8 mouse cellular contexts compared by ENCODE assay signal in the genomic region with DNA sequence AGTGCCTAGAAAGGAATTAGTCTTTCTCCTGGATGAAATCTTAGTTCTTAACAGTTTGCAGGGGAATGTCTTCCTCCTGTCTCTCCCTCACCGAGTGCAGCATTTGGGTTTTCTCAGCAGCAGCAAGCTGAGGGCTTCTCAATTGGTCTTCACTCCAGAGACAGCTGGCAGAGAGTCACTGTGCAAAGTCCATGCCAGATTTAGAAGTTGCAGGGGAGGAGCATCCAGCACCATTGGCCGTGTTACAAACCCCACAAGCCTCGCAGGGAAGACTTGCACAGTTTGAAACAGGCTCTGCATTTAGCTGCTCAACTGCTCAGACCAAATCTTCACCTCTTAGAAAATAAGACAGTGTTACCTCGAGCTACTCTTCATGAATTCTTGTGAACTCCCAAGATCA.
DNase-seq lines count a peak whose midpoint lies in the region.

No protein-coding gene starts in this region.

- intact Hi-C loops in left cerebral cortex, postnatal 14 days (cut with DNase I), result loop anchor here (10.0 kb wide), 1 partner anchor 119 kb away; no protein-coding TSS in a partner anchor

- peak; percentile 6 for DNase-seq in adrenal gland, adult 2 months
- DNase-seq in adrenal gland, adult 8-10 months, result no peak
- peak; percentile 8 for DNase-seq in urinary bladder, postnatal 25 days (ENCODE audit: low spot score)
- DNase-seq in urinary bladder, adult 2 months (ENCODE audit: low spot score), result no peak
- DNase-seq in kidney, adult 9 months, result peak; percentile 87
- peak; percentile 86 to 94 for DNase-seq in left cerebral cortex, postnatal 14 days (ENCODE audit: low spot score in 2 of 2)
- DNase-seq in right cerebral cortex, postnatal 36 days (ENCODE audit: low spot score in 2 of 2), result peak; percentile 81 to 92
- no peak for DNase-seq in spleen, postnatal 4 days (ENCODE audit: low spot score in 2 of 2)

Comparison
In these comparisons a context has a peak if more than half of its experiments do, and no peak if none do; other contexts are left out.
1. DNase-seq: peak in adrenal gland, adult 2 months (single experiment), urinary bladder, postnatal 25 days (single experiment), kidney, adult 9 months (single experiment), left cerebral cortex, postnatal 14 days (2 of 2) and right cerebral cortex, postnatal 36 days (2 of 2); none in adrenal gland, adult 8-10 months (single experiment), urinary bladder, adult 2 months (single experiment) and spleen, postnatal 4 days (0 of 2).